Mouse (Mus musculus) small intestine, adult 2 months (tissue): ENCODE results near the gene Catsperg1.

ENCODE experiments used
- CTCF ChIP-seq: fragments of 200-500 bp; IDR thresholded peaks from 2 replicates; pipeline ENCODE4 v1.5.1; 2012; ENCODE audit warnings: low read depth, mild to moderate bottlenecking, control low read depth, inconsistent platforms, low read length, moderate library complexity, mixed read lengths; ENCODE audit not compliant: insufficient replicate concordance, insufficient read length; ENCODE audit errors: extremely low read depth
- POLR2A ChIP-seq: fragments of 200-500 bp; IDR thresholded peaks from 2 replicates; pipeline ENCODE4 v1.6.1; 2012; ENCODE audit warnings: low read depth, mild to moderate bottlenecking, control low read depth, inconsistent platforms, low read length, moderate library complexity

DNA sequence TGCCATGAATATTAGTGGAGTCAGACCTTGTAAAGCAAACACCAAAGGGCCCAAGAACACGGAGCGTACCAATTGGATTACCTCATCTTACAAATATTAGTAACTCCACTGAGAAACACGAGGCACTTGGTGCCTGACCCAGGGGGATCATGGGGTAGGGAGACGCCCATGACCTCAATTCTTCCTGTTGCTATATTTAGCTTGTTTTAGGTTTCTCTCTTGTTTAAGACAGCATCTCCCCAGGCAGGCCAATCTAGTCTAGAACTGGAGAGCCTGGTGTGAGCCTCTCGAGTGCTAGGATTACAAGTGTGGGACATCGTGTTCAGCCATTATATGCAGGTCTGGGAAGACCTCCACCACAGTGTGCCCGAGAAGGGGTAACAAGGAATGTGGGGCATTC is 34.5 kb downstream of the Catsperg1 start:
- TF ChIP-seq CTCF (no peak), POLR2A (no peak)
